Mouse (Mus musculus): Measurements from ENCODE around the gene Gtf2h2. TPM values are rescaled to one million over a fixed set of nuclear protein-coding genes. Genes with fewer than 3 reads are reported as not detected.
"Not testable (repeated sequence)": the region's sequence is repeated elsewhere in the genome, so short reads cannot be mapped to it uniquely, and the experiment has no call there.

Gene Gtf2h2
- polyA plus RNA-seq, 2 experiments: 62.6 to 95.3 TPM

DNA sequence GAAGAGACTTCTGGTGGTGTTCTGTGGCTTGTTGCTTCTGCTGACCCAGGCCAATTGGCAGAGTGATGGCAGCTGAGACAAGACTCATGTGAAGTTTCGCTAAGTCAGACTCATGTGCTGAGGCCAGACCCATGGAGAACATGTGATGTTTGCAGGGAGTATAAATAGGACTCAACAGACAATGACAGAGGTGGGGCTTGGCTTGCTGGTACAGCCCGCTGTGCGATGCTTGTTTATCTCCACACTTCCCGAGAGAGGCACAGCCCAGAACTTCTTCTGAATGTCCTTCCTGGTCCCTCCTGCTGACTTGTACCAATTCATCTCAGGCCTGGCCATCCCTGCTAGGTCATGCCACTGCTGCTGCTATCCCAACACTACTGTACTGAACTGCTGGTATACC is 3.0 kb upstream of the Gtf2h2 start:
- Histone ChIP-seq H3K4me1 (ENCODE audit: control insufficient read depth, insufficient read depth, low read length) (no peaks in the 10 kb centered on the region), H3K4me3 (replicated peaks; ENCODE audit: low read length) (no peak overlapping the region), H3K27ac (replicated peaks; ENCODE audit: low read depth, low read length) (no peak overlapping the region), H3K4me2 (replicated peaks; ENCODE audit: low read depth, low read length, severe bottlenecking) (no peak overlapping the region), H3K9ac (ENCODE audit: low read depth, low read length, severe bottlenecking) (no peak overlapping the region), H3K36me3 (ENCODE audit: control insufficient read depth, insufficient read depth, low read length) (no peaks in the 10 kb centered on the region), H3K27me3 (ENCODE audit: control insufficient read depth, insufficient read depth, low read length) (no peaks in the 10 kb centered on the region), H3K9me3 (ENCODE audit: control insufficient read depth, low read length) (no peaks in the 10 kb centered on the region)
- no peak for TF ChIP-seq POLR2A (IDR thresholded peaks at IDR 0.05; ENCODE audit: borderline replicate concordance, extremely low read depth, insufficient read depth, insufficient read length)
- no peak for ATAC-seq (ENCODE audit: low FRiP score, low read depth)
- WGBS: 92% methylated on average over 4 of the region's 4 CpGs
- DNase-seq (ENCODE audit: low spot score): no peak

DNA sequence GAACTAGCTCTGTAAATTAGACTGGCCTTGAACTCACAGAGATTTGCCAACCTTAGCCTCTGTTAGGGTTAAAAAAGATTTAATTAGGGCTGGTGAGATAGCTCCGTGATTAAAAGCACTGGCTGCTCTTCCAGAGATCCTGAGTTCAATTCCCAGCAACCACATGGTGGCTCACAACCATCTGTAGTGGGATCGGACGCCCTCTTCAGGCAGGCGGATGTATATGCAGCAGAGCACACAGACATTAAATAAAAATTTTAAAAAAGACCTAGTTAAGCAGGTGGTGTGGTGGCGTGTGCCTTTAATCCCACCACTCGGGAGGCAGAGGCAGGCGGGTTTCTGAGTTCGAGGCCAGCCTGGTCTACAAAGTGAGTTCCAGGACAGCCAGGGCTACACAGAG is 2.0 kb upstream of the Gtf2h2 start:
- H3K4me1 ChIP-seq (ENCODE audit: control insufficient read depth, insufficient read depth, low read length); H3K36me3 ChIP-seq (ENCODE audit: control insufficient read depth, insufficient read depth, low read length); H3K27ac ChIP-seq (replicated peaks; ENCODE audit: low read depth, low read length); H3K9ac ChIP-seq (ENCODE audit: low read depth, low read length, severe bottlenecking); H3K9me3 ChIP-seq (ENCODE audit: control insufficient read depth, low read length); H3K4me3 ChIP-seq (replicated peaks; ENCODE audit: low read length); H3K27me3 ChIP-seq (ENCODE audit: control insufficient read depth, insufficient read depth, low read length); ATAC-seq (ENCODE audit: low FRiP score, low read depth); H3K4me2 ChIP-seq (replicated peaks; ENCODE audit: low read depth, low read length, severe bottlenecking); DNase-seq (ENCODE audit: low spot score): not testable (repeated sequence)
- 64% methylated on average over 8 of the region's 8 CpGs for WGBS

DNA sequence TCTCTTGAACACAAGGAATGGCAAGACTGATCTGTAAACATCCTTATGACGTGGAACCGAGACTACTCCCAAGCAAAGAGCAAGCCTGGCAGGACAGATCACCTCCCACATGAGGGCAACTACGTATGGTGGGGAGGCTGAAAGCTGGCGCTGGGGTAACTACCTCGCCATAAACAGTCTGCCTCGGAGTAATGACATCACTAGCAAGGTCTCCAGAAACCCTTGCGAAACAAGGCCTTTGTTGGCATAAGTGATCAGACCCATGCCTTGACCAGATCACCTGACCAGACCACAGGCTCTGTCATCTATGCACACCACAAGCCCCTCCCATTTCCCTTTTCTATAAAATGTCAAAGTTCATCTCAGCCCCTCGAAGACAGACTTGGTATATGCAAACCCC is 934 bp upstream of the Gtf2h2 start:
- no peaks in the 10 kb centered on the region for H3K9me3 ChIP-seq (ENCODE audit: control insufficient read depth, low read length)
- no peak for TF ChIP-seq POLR2A (IDR thresholded peaks at IDR 0.05; ENCODE audit: borderline replicate concordance, extremely low read depth, insufficient read depth, insufficient read length)
- WGBS: 69% methylated on average over 8 of the region's 8 CpGs
- peaks cover 15% of the 10 kb centered on the region for H3K36me3 ChIP-seq (ENCODE audit: control insufficient read depth, insufficient read depth, low read length)
- ATAC-seq (ENCODE audit: low FRiP score, low read depth) (no peak), DNase-seq (ENCODE audit: low spot score) (no peak)
- H3K4me3 ChIP-seq (replicated peaks; ENCODE audit: low read length): no peak overlapping the region
- H3K9ac ChIP-seq (ENCODE audit: low read depth, low read length, severe bottlenecking): no peak overlapping the region
- H3K27me3 ChIP-seq (ENCODE audit: control insufficient read depth, insufficient read depth, low read length): no peaks in the 10 kb centered on the region
- no peak overlapping the region for H3K4me2 ChIP-seq (replicated peaks; ENCODE audit: low read depth, low read length, severe bottlenecking)
- no peak overlapping the region for H3K27ac ChIP-seq (replicated peaks; ENCODE audit: low read depth, low read length)
- no peaks in the 10 kb centered on the region for H3K4me1 ChIP-seq (ENCODE audit: control insufficient read depth, insufficient read depth, low read length)

DNA sequence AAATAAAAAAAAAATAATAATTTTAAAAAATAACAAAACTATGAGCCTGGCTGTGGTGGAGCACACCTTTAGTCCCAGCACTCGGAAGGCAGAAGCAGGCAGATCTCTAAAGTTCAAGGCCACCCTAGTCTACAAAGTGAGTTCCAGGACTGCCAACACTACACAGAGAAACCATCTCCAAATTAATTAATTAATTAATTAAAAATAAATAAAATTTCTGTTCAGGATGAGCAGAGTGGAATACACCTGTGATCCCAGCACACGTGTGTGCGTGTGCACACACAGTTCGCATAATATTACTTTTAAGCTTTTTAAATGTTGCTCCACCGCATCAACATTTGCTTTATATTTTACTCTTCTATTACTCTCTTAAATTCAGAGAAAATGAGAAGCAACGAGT is 756 bp downstream of the Gtf2h2 start:
- no peak for DNase-seq (ENCODE audit: low spot score)
- Histone ChIP-seq H3K4me3 (replicated peaks; ENCODE audit: low read length) (peak overlapping the region; percentile 94), H3K27me3 (ENCODE audit: control insufficient read depth, insufficient read depth, low read length) (no peaks in the 10 kb centered on the region), H3K9me3 (ENCODE audit: control insufficient read depth, low read length) (no peaks in the 10 kb centered on the region), H3K27ac (replicated peaks; ENCODE audit: low read depth, low read length) (peak overlapping the region; percentile 84; the same call in 1 of the 2 replicates), H3K9ac (ENCODE audit: low read depth, low read length, severe bottlenecking) (peak overlapping the region; percentile 84), H3K36me3 (ENCODE audit: control insufficient read depth, insufficient read depth, low read length) (peaks cover 32% of the 10 kb centered on the region), H3K4me1 (ENCODE audit: control insufficient read depth, insufficient read depth, low read length) (no peaks in the 10 kb centered on the region), H3K4me2 (replicated peaks; ENCODE audit: low read depth, low read length, severe bottlenecking) (peak overlapping the region; percentile 67)
- 16% methylated on average over 6 of the region's 6 CpGs for WGBS
- ATAC-seq (ENCODE audit: low FRiP score, low read depth): no peak
- TF ChIP-seq POLR2A (IDR thresholded peaks at IDR 0.05; ENCODE audit: borderline replicate concordance, extremely low read depth, insufficient read depth, insufficient read length): no peak

DNA sequence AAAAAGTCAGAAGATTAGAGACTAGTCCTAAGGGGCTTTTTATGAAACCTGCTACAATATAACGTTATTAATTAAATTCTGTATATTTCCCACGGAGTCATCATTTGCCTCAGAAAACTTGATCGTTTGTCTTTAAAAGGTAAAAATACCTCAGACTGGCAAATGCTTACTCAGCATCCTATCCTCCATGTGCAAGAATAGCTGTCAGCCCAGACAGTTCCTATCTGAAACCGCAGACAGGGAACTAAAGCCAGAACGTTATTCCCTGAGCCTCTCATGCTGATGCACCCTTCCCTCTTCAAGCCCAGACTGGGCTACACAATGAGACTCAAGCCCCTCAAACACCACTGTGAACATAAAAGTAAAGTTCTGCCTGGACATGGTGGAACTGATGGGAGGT is 2.0 kb downstream of the Gtf2h2 start:
- no peak overlapping the region for H3K4me2 ChIP-seq (replicated peaks; ENCODE audit: low read depth, low read length, severe bottlenecking)
- ATAC-seq (ENCODE audit: low FRiP score, low read depth): no peak
- H3K27ac ChIP-seq (replicated peaks; ENCODE audit: low read depth, low read length): no peak overlapping the region
- 88% methylated on average over 5 of the region's 5 CpGs for WGBS
- TF ChIP-seq POLR2A (IDR thresholded peaks at IDR 0.05; ENCODE audit: borderline replicate concordance, extremely low read depth, insufficient read depth, insufficient read length): no peak
- no peak for DNase-seq (ENCODE audit: low spot score)
- no peak overlapping the region for H3K4me3 ChIP-seq (replicated peaks; ENCODE audit: low read length)
- H3K27me3 ChIP-seq (ENCODE audit: control insufficient read depth, insufficient read depth, low read length): no peaks in the 10 kb centered on the region
- no peaks in the 10 kb centered on the region for H3K9me3 ChIP-seq (ENCODE audit: control insufficient read depth, low read length)
- peaks cover 37% of the 10 kb centered on the region for H3K36me3 ChIP-seq (ENCODE audit: control insufficient read depth, insufficient read depth, low read length)
- no peaks in the 10 kb centered on the region for H3K4me1 ChIP-seq (ENCODE audit: control insufficient read depth, insufficient read depth, low read length)
- no peak overlapping the region for H3K9ac ChIP-seq (ENCODE audit: low read depth, low read length, severe bottlenecking)

DNA sequence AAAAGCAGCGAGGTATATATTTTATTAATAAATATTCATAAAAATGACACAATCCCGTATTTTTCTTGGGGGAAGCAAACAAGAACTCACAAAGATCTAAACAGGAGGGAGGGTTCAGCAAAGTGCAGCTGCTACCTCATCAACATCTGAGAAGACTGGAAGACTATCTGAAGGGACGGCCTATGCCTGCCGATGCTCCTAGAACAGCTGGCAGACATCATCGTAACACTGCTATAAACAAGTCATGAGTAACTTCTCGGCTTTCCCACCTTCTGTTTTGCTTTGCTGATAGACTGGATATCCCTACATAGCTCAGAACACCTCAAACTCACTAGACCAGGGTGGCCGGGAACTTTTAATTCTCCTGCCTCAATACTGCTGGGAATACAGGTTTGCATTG is 8.8 kb downstream of the Gtf2h2 start:
- TF ChIP-seq POLR2A (IDR thresholded peaks at IDR 0.05; ENCODE audit: borderline replicate concordance, extremely low read depth, insufficient read depth, insufficient read length): no peak
- Histone ChIP-seq H3K4me3 (replicated peaks; ENCODE audit: low read length) (no peak overlapping the region), H3K27me3 (ENCODE audit: control insufficient read depth, insufficient read depth, low read length) (no peaks in the 10 kb centered on the region), H3K9me3 (ENCODE audit: control insufficient read depth, low read length) (no peaks in the 10 kb centered on the region), H3K9ac (ENCODE audit: low read depth, low read length, severe bottlenecking) (no peak overlapping the region), H3K27ac (replicated peaks; ENCODE audit: low read depth, low read length) (no peak overlapping the region), H3K4me2 (replicated peaks; ENCODE audit: low read depth, low read length, severe bottlenecking) (no peak overlapping the region), H3K36me3 (ENCODE audit: control insufficient read depth, insufficient read depth, low read length) (peaks cover 68% of the 10 kb centered on the region), H3K4me1 (ENCODE audit: control insufficient read depth, insufficient read depth, low read length) (no peaks in the 10 kb centered on the region)
- 84% methylated on average over 7 of the region's 7 CpGs for WGBS
- DNase-seq (ENCODE audit: low spot score) (no peak), ATAC-seq (ENCODE audit: low FRiP score, low read depth) (no peak)
